Comparison of ENCODE assay signal across 18 mouse cellular contexts in genomic region chr12:70774006-70774405, GRCm38 (mm10).
"Had no signal": no experiment of that assay in that cellular context is flagged by ENCODE, and none has a peak within 500 bp of the region (broad histone marks: within the 10 kb centered on the region; RNA-seq: fewer than 3 reads in every experiment).

No protein-coding gene starts in this region.

- H3K4me3 ChIP-seq: liver, embryonic 12.5 days; midbrain, embryonic 10.5 days; midbrain, embryonic 12.5 days; myocyte; neural tube, embryonic 13.5 days; neural tube, embryonic 15.5 days had no signal

- H3K9me3 ChIP-seq: liver, embryonic 12.5 days; midbrain, embryonic 10.5 days; midbrain, embryonic 12.5 days; neural tube, embryonic 13.5 days; neural tube, embryonic 15.5 days had no signal

- H3K27me3 ChIP-seq: liver, embryonic 12.5 days; midbrain, embryonic 12.5 days; neural tube, embryonic 13.5 days; neural tube, embryonic 15.5 days had no signal

- H3K27ac ChIP-seq: liver, embryonic 12.5 days; liver, embryonic 14.5 days; midbrain, embryonic 10.5 days; midbrain, embryonic 12.5 days; neural tube, embryonic 13.5 days; neural tube, embryonic 15.5 days had no signal

- ATAC-seq: liver, embryonic 12.5 days; midbrain, embryonic 16.5 days had no signal

- H3K4me1 ChIP-seq: liver, embryonic 12.5 days; midbrain, embryonic 10.5 days; midbrain, embryonic 12.5 days; neural tube, embryonic 13.5 days had no signal

- H3K36me3 ChIP-seq: liver, embryonic 12.5 days; midbrain, embryonic 10.5 days; midbrain, embryonic 12.5 days; neural tube, embryonic 13.5 days; neural tube, embryonic 15.5 days had no signal

- H3K9ac ChIP-seq: liver, embryonic 12.5 days; liver, embryonic 14.5 days; midbrain, embryonic 12.5 days; neural tube, embryonic 13.5 days; neural tube, embryonic 15.5 days had no signal

- DNase-seq: lung, postnatal 10 days; midbrain, embryonic 14.5 days; retina, postnatal 1 day; right cerebral cortex, adult 18-20 months; right cerebral cortex, postnatal 25 days; right cerebral cortex, postnatal 4 days; spleen, adult 18-20 months; thymus, adult 18-20 months; thymus, postnatal 14 days; thymus, postnatal 36 days had no signal

- H3K4me2 ChIP-seq: liver, embryonic 12.5 days; midbrain, embryonic 12.5 days; neural tube, embryonic 13.5 days; neural tube, embryonic 15.5 days had no signal
